Mouse (Mus musculus): ENCODE data around the gene Skil. TPM values are rescaled to one million over a fixed set of nuclear protein-coding genes. Genes with fewer than 3 reads are reported as not detected.

Gene Skil
- total and polyA plus RNA-seq, 3 experiments, result 7.4 to 8.6 TPM; not detected in 1

DNA sequence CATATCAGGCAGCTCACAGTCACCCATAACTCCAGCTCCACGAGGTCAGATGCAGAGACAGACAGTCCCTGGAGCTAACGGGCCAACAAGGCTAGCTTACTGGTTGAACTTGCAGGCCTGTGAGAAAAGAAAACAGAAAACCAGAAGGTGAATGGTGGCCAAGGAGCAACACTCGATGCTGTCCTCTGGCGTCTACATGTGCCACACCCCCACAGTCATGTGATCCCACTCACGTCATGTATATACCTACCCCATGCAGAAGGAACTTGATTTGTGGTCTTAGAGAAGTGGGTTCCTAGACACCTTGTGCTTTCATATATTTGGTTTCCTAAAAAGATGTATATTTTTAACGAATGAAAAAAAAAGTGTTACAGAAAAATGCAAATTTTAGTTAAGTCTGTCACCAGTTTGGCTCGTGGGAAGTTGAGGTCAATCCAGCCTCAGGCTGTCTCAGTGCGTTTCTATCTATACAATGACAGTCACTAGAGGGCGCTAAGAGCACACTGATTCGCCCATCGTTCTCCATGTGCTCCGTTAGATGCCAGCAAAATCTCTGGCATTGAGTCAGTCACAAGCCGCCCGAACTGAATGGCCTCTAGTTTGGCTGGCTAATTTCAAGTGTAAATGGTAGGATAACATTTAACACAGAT is 50.9 kb downstream of the Skil start (continued):
- TF ChIP-seq GATA1 (IDR thresholded peaks at IDR 0.05; ENCODE audit: low read depth, low read length) (no peak), RCOR1 (IDR thresholded peaks at IDR 0.05; ENCODE audit: low read depth, low read length) (no peak), BHLHE40 (IDR thresholded peaks at IDR 0.05; ENCODE audit: borderline replicate concordance, low read depth, low read length) (no peak), E2F4 (IDR thresholded peaks at IDR 0.05; ENCODE audit: borderline replicate concordance, low read depth, low read length) (no peak), TBP (IDR thresholded peaks at IDR 0.05; ENCODE audit: low read depth, low read length) (0 out of 2 replicates have a peak, but pooled peaks have one; percentile 16), CTCF (IDR thresholded peaks at IDR 0.05 in 2 of 3, conservative IDR thresholded peaks at IDR 0.05 in 1 of 3; ENCODE audit: control insufficient read depth in 1 of 3, insufficient read depth in 1 of 3, low read depth in 2 of 3, low read length in 3 of 3, poor library complexity in 1 of 3, severe bottlenecking in 1 of 3) (peak; percentile 66 to 93 (median 78)), MEF2A (IDR thresholded peaks at IDR 0.05; ENCODE audit: extremely low read depth, insufficient replicate concordance, low read depth, low read length, poor library complexity, severe bottlenecking) (no peak), MXI1 (IDR thresholded peaks at IDR 0.05; ENCODE audit: low read depth, low read length) (peak; percentile 75), ZKSCAN1 (IDR thresholded peaks at IDR 0.05; ENCODE audit: low read depth, low read length) (no peak), NELFE (IDR thresholded peaks at IDR 0.05; ENCODE audit: low read depth, low read length) (no peak), ETS1 (IDR thresholded peaks at IDR 0.05; ENCODE audit: low read depth, low read length) (no peak), RAD21 (IDR thresholded peaks at IDR 0.05; ENCODE audit: low read depth, low read length) (peak; percentile 96), MAFK (IDR thresholded peaks at IDR 0.05; ENCODE audit: borderline replicate concordance, low read depth, low read length) (no peak), JUND (IDR thresholded peaks at IDR 0.05; ENCODE audit: low read depth, low read length) (no peak), POLR2AphosphoS5 (IDR thresholded peaks at IDR 0.05; ENCODE audit: borderline replicate concordance, low read depth, low read length) (no peak), ZNF384 (IDR thresholded peaks at IDR 0.05; ENCODE audit: low read depth, low read length) (no peak), SIN3A (IDR thresholded peaks at IDR 0.05; ENCODE audit: low read length) (no peak; the same call in none of the 2 replicates), EP300 (IDR thresholded peaks at IDR 0.05; ENCODE audit: low read depth in 1 of 2, low read length in 2 of 2) (no peak), ZC3H11A (IDR thresholded peaks at IDR 0.05; ENCODE audit: low read depth, low read length) (peak; percentile 85), CHD1 (IDR thresholded peaks at IDR 0.05; ENCODE audit: low read depth, low read length) (no peak), USF1 (IDR thresholded peaks at IDR 0.05; ENCODE audit: low read depth, low read length) (peak; percentile 91), USF2 (IDR thresholded peaks at IDR 0.05; ENCODE audit: borderline replicate concordance in 1 of 2, insufficient read depth in 1 of 2, low read depth in 1 of 2, low read length in 2 of 2) (peak in 1 of 2 experiments; percentile 52; a peak in 1 of 4 replicates)

DNA sequence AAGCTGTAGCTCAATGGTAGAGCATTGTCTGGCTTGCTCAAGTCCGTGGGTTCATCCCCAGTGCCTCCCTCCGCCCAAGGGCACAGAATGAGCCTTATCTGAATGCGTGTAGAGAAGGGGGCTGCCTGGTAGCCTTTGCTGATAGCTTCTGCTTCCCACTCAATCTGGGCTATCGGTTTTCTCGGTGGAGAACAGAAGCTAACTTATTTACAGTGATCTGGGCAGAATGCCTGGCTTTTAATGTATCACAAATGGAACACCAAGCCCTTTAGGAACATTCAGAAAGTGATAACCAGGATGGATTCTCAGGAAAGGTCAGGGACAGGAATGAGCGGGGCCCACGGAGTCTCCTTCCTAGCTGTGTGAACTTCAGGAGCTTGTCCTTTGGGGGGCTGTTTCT is 53.7 kb downstream of the Skil start:
- TF ChIP-seq MXI1 (IDR thresholded peaks at IDR 0.05; ENCODE audit: low read depth, low read length) (no peak), BHLHE40 (IDR thresholded peaks at IDR 0.05; ENCODE audit: borderline replicate concordance, low read depth, low read length) (no peak), RCOR1 (IDR thresholded peaks at IDR 0.05; ENCODE audit: low read depth, low read length) (no peak), ZC3H11A (IDR thresholded peaks at IDR 0.05; ENCODE audit: low read depth, low read length) (no peak), RAD21 (IDR thresholded peaks at IDR 0.05; ENCODE audit: low read depth, low read length) (no peak), NRF1 (IDR thresholded peaks at IDR 0.05; ENCODE audit: insufficient read depth, low read depth, low read length, poor library complexity, severe bottlenecking) (no peak), SMC3 (IDR thresholded peaks at IDR 0.05; ENCODE audit: low read depth, low read length) (no peak), POLR2AphosphoS2 (IDR thresholded peaks at IDR 0.05; ENCODE audit: low read length) (no peak), ZMIZ1 (IDR thresholded peaks at IDR 0.05; ENCODE audit: low read depth, low read length) (no peak), ZNF384 (IDR thresholded peaks at IDR 0.05; ENCODE audit: low read depth, low read length) (no peak), CHD1 (IDR thresholded peaks at IDR 0.05; ENCODE audit: low read depth, low read length) (no peak), USF1 (IDR thresholded peaks at IDR 0.05; ENCODE audit: low read depth, low read length) (no peak)
- Histone ChIP-seq H3K9me3 (replicated peaks; ENCODE audit: insufficient read depth, low read length) (no peaks in the 10 kb centered on the region), H3K4me1 (ENCODE audit: control insufficient read depth in 1 of 2, insufficient read depth in 2 of 2, low read length in 2 of 2) (no peaks in the 10 kb centered on the region), H3K79me2 (ENCODE audit: control insufficient read depth, insufficient read depth, low read length, poor library complexity) (no peaks in the 10 kb centered on the region), H3K9ac (ENCODE audit: control insufficient read depth, low read depth, low read length, poor library complexity, severe bottlenecking) (no peak overlapping the region), H3K4me3 (ENCODE audit: control insufficient read depth in 1 of 2, insufficient read depth in 1 of 2, low read depth in 2 of 2, low read length in 2 of 2) (no peak overlapping the region), H3K36me3 (ENCODE audit: control insufficient read depth in 1 of 2, insufficient read depth in 2 of 2, low read length in 2 of 2) (no peaks in the 10 kb centered on the region), H3K27ac (ENCODE audit: control insufficient read depth, low read depth, low read length) (no peak overlapping the region), H3K27me3 (ENCODE audit: control insufficient read depth in 1 of 2, insufficient read depth in 2 of 2, low read length in 2 of 2) (no peaks in the 10 kb centered on the region; a peak in 2 of 4 replicates)
- DNase-seq (ENCODE audit: low read depth, low spot score), result no peak
